Mouse (Mus musculus): ENCODE measurements around the gene Trim39. TPM values are rescaled to one million over a fixed set of nuclear protein-coding genes. Genes with fewer than 3 reads are reported as not detected.

The Trim39 gene
- total and polyA plus RNA-seq, 2 experiments from 2014 or later = 13.3 to 18.5 TPM

GRCm38 (mm10) chr17:36215586-36215985, 56.5 kb downstream of the Trim39 start:
- Histone ChIP-seq H3K9me3 (ENCODE audit: low read length) (no peaks in the 10 kb centered on the region), H3K9ac (replicated peaks; ENCODE audit: low read length) (no peak overlapping the region), H3K4me1 (ENCODE audit: insufficient read depth, low read length) (peaks cover 3% of the 10 kb centered on the region; the same call in 1 of the 2 replicates), H3K27ac (no peak overlapping the region), H3K36me3 (ENCODE audit: insufficient read depth, low read length) (no peaks in the 10 kb centered on the region), H3K4me3 (ENCODE audit: low read length) (peak overlapping the region; percentile 10), H3K4me2 (ENCODE audit: low read depth, low read length) (peak overlapping the region; percentile 18; the same call in 1 of the 2 replicates), H3K27me3 (ENCODE audit: insufficient read depth, low read length) (peaks cover 32% of the 10 kb centered on the region)
- TF ChIP-seq CTCF (IDR thresholded peaks at IDR 0.05; ENCODE audit: low read depth) = no peak
- ATAC-seq = no peak
- 4% methylated on average over 20 of the region's 20 CpGs for WGBS
- DNase-seq (ENCODE audit: low spot score) = no peak

Other genes starting within 250 kb of the Trim39 start
- gene H2-T23, start 239.4 kb downstream of the Trim39 start, total RNA-seq (2014; rRNA removed) = 6.6 and 7.3 TPM in 2 replicates
- gene H2-T23, start 239.4 kb downstream of the Trim39 start, polyA plus RNA-seq (2015; fragmentation: Nextera tagmentation; extraction: Ambion mirVana) = 8.8 and 9.4 TPM in 2 replicates
- 10.0 and 15.4 TPM in 2 replicates for gene H2-T22, start 229.5 kb downstream of the Trim39 start, total RNA-seq (2014; rRNA removed)
- 9.1 and 11.8 TPM in 2 replicates for gene H2-T22, start 229.5 kb downstream of the Trim39 start, polyA plus RNA-seq (2015; fragmentation: Nextera tagmentation; extraction: Ambion mirVana)
- not detected in 2 replicates for gene Gm6034, start 229.3 kb downstream of the Trim39 start, total RNA-seq (2014; rRNA removed)
- gene Gm6034, start 229.3 kb downstream of the Trim39 start, polyA plus RNA-seq (2015; fragmentation: Nextera tagmentation; extraction: Ambion mirVana) = not detected in 2 replicates
- gene Gm11127, start 213.9 kb downstream of the Trim39 start, total RNA-seq (2014; rRNA removed) = not detected in 2 replicates
- not detected in 2 replicates for gene Gm11127, start 213.9 kb downstream of the Trim39 start, polyA plus RNA-seq (2015; fragmentation: Nextera tagmentation; extraction: Ambion mirVana)
- gene Gm19684, start 150.6 kb downstream of the Trim39 start, total RNA-seq (2014; rRNA removed) = not detected in 2 replicates
- not detected in 2 replicates for gene Gm19684, start 150.6 kb downstream of the Trim39 start, polyA plus RNA-seq (2015; fragmentation: Nextera tagmentation; extraction: Ambion mirVana)
- not detected in 2 replicates for gene Gm7030, start 142.8 kb downstream of the Trim39 start, total RNA-seq (2014; rRNA removed)
- gene Gm7030, start 142.8 kb downstream of the Trim39 start, polyA plus RNA-seq (2015; fragmentation: Nextera tagmentation; extraction: Ambion mirVana) = not detected in 2 replicates
- not detected in 2 replicates for gene Gm8909, start 103.7 kb downstream of the Trim39 start, total RNA-seq (2014; rRNA removed)
- 0.28 and 0.35 TPM in 2 replicates for gene Gm8909, start 103.7 kb downstream of the Trim39 start, polyA plus RNA-seq (2015; fragmentation: Nextera tagmentation; extraction: Ambion mirVana)
- not detected in 2 replicates for gene H2-T3, start 82.0 kb downstream of the Trim39 start, total RNA-seq (2014; rRNA removed)
- not detected in 2 replicates for gene H2-T3, start 82.0 kb downstream of the Trim39 start, polyA plus RNA-seq (2015; fragmentation: Nextera tagmentation; extraction: Ambion mirVana)
- gene Rpp21, start 14.2 kb downstream of the Trim39 start, total RNA-seq (2014; rRNA removed) = 29.8 and 54.6 TPM in 2 replicates
- 154 and 160 TPM in 2 replicates for gene Rpp21, start 14.2 kb downstream of the Trim39 start, polyA plus RNA-seq (2015; fragmentation: Nextera tagmentation; extraction: Ambion mirVana)
- not detected in 2 replicates for gene H2-M10.2, start 14.2 kb upstream of the Trim39 start, total RNA-seq (2014; rRNA removed)
- not detected in 2 replicates for gene H2-M10.2, start 14.2 kb upstream of the Trim39 start, polyA plus RNA-seq (2015; fragmentation: Nextera tagmentation; extraction: Ambion mirVana)
- gene H2-M10.1, start 53.9 kb upstream of the Trim39 start, total RNA-seq (2014; rRNA removed) = not detected in 2 replicates
- gene H2-M10.1, start 53.9 kb upstream of the Trim39 start, polyA plus RNA-seq (2015; fragmentation: Nextera tagmentation; extraction: Ambion mirVana) = not detected in 2 replicates
- not detected in 2 replicates for gene H2-M10.3, start 96.2 kb upstream of the Trim39 start, total RNA-seq (2014; rRNA removed)
- gene H2-M10.3, start 96.2 kb upstream of the Trim39 start, polyA plus RNA-seq (2015; fragmentation: Nextera tagmentation; extraction: Ambion mirVana) = not detected in 2 replicates
- gene H2-M10.4, start 190.1 kb upstream of the Trim39 start, total RNA-seq (2014; rRNA removed) = not detected in 2 replicates
- not detected in 2 replicates for gene H2-M10.4, start 190.1 kb upstream of the Trim39 start, polyA plus RNA-seq (2015; fragmentation: Nextera tagmentation; extraction: Ambion mirVana)

Measured in hindbrain, postnatal 0 days (tissue).